Mouse (Mus musculus) testis, adult 2 months (tissue): ENCODE results near the gene Top2a. TPM values are rescaled to one million over a fixed set of nuclear protein-coding genes. Genes with fewer than 3 reads are reported as not detected.

Source experiments
- H3K27ac ChIP-seq: fragments of 200-500 bp; 2 replicates; pipeline ENCODE4 v1.5.1; 2012; ENCODE audit warnings: low read depth, low read length; ENCODE audit not compliant: control insufficient read depth, insufficient read depth
- H3K27me3 ChIP-seq: fragments of 200-500 bp; 2 replicates; pipeline ENCODE4 v1.6.1; 2012; ENCODE audit warnings: mild to moderate bottlenecking, low read length, moderate library complexity; ENCODE audit not compliant: control insufficient read depth, insufficient read depth
- H3K36me3 ChIP-seq: fragments of 200-500 bp; 2 replicates; pipeline ENCODE4 v1.6.1; 2012; ENCODE audit warnings: mild to moderate bottlenecking, low read length; ENCODE audit not compliant: control insufficient read depth, insufficient read depth
- H3K4me1 ChIP-seq: fragments of 200-500 bp; 2 replicates; pipeline ENCODE4 v1.6.1; 2012; ENCODE audit warnings: low read length; ENCODE audit not compliant: control insufficient read depth, insufficient read depth
- H3K4me3 ChIP-seq: fragments of 200-500 bp; 2 replicates; pipeline ENCODE4 v1.5.1; 2012; ENCODE audit warnings: low read depth, mild to moderate bottlenecking, low read length, moderate library complexity, mixed read lengths; ENCODE audit not compliant: control insufficient read depth
- CTCF ChIP-seq: fragments of 200-500 bp; IDR thresholded peaks from 2 replicates; pipeline ENCODE4 v1.5.1; 2012; ENCODE audit warnings: low read depth, mild to moderate bottlenecking, inconsistent platforms, low read length, moderate library complexity; ENCODE audit not compliant: control insufficient read depth, insufficient read depth, insufficient replicate concordance
- POLR2A ChIP-seq: fragments of 200-500 bp; IDR thresholded peaks from 2 replicates; pipeline ENCODE4 v1.6.1; 2012; ENCODE audit warnings: low read depth, mild to moderate bottlenecking, inconsistent platforms, low read length, moderate library complexity; ENCODE audit not compliant: control insufficient read depth
- polyA plus RNA-seq: library from polyadenylated mRNA; depleted of rRNA; stranded (reverse); fragments of >200 nt; gene quantifications from 2 replicates; pipeline ENCODE4 v1.2.3, GENCODE M21; 2012; rRNA removed

The Top2a gene
- polyA plus RNA-seq, result 19.4 and 20.4 TPM in 2 replicates

- Histone ChIP-seq H3K27me3 (no peaks in the 10 kb centered on the region), H3K4me1 (peaks cover 9% of the 10 kb centered on the region), H3K27ac (peak within 1 kb of the TSS; percentile 98), H3K4me3 (peak within 1 kb of the TSS; percentile 99), H3K36me3 (peaks cover 1% of the 10 kb centered on the region)
- peak; percentile 87 for TF ChIP-seq POLR2A
- TF ChIP-seq CTCF, result no peak
Measured at GRCm38 (mm10) chr11:99023500-99024467, at the start of gene Top2a. Top2a (minus strand) TSS chr11:99024189.

- H3K36me3 ChIP-seq, result no peaks in the 10 kb centered on the region
- H3K27me3 ChIP-seq, result no peaks in the 10 kb centered on the region
- no peak overlapping the region for H3K27ac ChIP-seq
- no peaks in the 10 kb centered on the region for H3K4me1 ChIP-seq
- no peak for TF ChIP-seq CTCF
- no peak for TF ChIP-seq POLR2A
- no peak overlapping the region for H3K4me3 ChIP-seq
Measured at GRCm38 (mm10) chr11:99073781-99074180, 49.8 kb upstream of the Top2a start.

GRCm38 (mm10) chr11:99071866-99072265, 47.9 kb upstream of the Top2a start:
- Histone ChIP-seq H3K27me3 (no peaks in the 10 kb centered on the region), H3K4me1 (no peaks in the 10 kb centered on the region), H3K36me3 (no peaks in the 10 kb centered on the region), H3K4me3 (no peak overlapping the region), H3K27ac (no peak overlapping the region)
- TF ChIP-seq CTCF, result no peak
- TF ChIP-seq POLR2A, result no peak

GRCm38 (mm10) chr11:99068455-99068854, 44.5 kb upstream of the Top2a start:
- Histone ChIP-seq H3K27me3 (no peaks in the 10 kb centered on the region), H3K36me3 (no peaks in the 10 kb centered on the region), H3K4me1 (no peaks in the 10 kb centered on the region), H3K27ac (no peak overlapping the region), H3K4me3 (no peak overlapping the region)
- TF ChIP-seq POLR2A, result no peak
- TF ChIP-seq CTCF, result no peak

GRCm38 (mm10) chr11:99067591-99067990, 43.6 kb upstream of the Top2a start:
- Histone ChIP-seq H3K4me3 (no peak overlapping the region), H3K4me1 (no peaks in the 10 kb centered on the region), H3K27me3 (no peaks in the 10 kb centered on the region), H3K27ac (no peak overlapping the region), H3K36me3 (no peaks in the 10 kb centered on the region)
- TF ChIP-seq POLR2A (no peak), CTCF (no peak)

- H3K27me3 ChIP-seq, result no peaks in the 10 kb centered on the region
- no peaks in the 10 kb centered on the region for H3K4me1 ChIP-seq
- TF ChIP-seq POLR2A (no peak), CTCF (peak; percentile 69; the same call in 1 of the 2 replicates)
- no peak overlapping the region for H3K4me3 ChIP-seq
- H3K36me3 ChIP-seq, result no peaks in the 10 kb centered on the region
- no peak overlapping the region for H3K27ac ChIP-seq
Measured at GRCm38 (mm10) chr11:99065979-99066378, 42.0 kb upstream of the Top2a start.

- no peak overlapping the region for H3K27ac ChIP-seq
- H3K4me1 ChIP-seq, result no peaks in the 10 kb centered on the region
- TF ChIP-seq POLR2A (no peak), CTCF (peak; percentile 21; the same call in 1 of the 2 replicates)
- H3K36me3 ChIP-seq, result no peaks in the 10 kb centered on the region
- no peak overlapping the region for H3K4me3 ChIP-seq
- no peaks in the 10 kb centered on the region for H3K27me3 ChIP-seq
Measured at GRCm38 (mm10) chr11:99065353-99065752, 41.4 kb upstream of the Top2a start.
